Mouse (Mus musculus) lung, adult 2 months (tissue): ENCODE measurements around the gene Lmtk3.
A peak's percentile ranks its signal among the peaks of the same experiment; 100 is the strongest.

Experiments used
- CTCF ChIP-seq: fragments of 200-500 bp; IDR thresholded peaks from 2 replicates; pipeline ENCODE4 v1.5.1; 2011; ENCODE audit warnings: mild to moderate bottlenecking, low read length, control low read depth; ENCODE audit not compliant: insufficient read depth
- POLR2A ChIP-seq: fragments of 200-500 bp; IDR thresholded peaks from 2 replicates; pipeline ENCODE4 v1.6.1; 2011; ENCODE audit warnings: low read depth, mild to moderate bottlenecking, control low read depth, low read length, borderline replicate concordance; ENCODE audit errors: extremely low read depth

GRCm38 (mm10) chr7:45746518-45746917, 37.0 kb upstream of the Lmtk3 start:
- TF ChIP-seq POLR2A (no peak), CTCF (peak; percentile 22; the same call in 1 of the 2 replicates)
